Mouse (Mus musculus): ENCODE measurements around the gene Usp43. TPM values are rescaled to one million over a fixed set of nuclear protein-coding genes. Genes with fewer than 3 reads are reported as not detected.

Gene Usp43
- polyA plus RNA-seq, 1 experiment from 2014 or later = 3.0 TPM

DNA sequence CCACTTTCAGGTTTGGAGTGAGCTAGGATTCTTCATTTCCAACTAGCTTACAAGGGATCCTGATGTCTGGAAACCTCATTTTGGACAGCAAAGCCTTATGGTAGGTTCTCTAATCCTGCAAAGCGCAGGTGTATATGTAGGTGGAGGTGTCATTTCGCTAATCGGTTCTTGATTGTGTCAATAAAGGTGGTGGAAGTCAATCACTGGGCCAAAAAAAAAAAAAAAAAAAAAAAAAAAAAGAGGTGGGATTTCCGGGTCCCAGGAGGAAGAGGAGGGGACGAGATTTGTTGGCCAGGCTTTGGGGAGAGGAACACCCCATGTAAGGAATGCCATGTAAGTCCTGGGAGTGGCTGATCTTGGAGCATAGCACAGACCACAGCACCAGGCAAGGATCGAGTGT is 32.5 kb upstream of the Usp43 start:
- TF ChIP-seq EP300 (IDR thresholded peaks at IDR 0.05) = no peak
- TF ChIP-seq CTCF (IDR thresholded peaks at IDR 0.05) = no peak
- no peaks in the 10 kb centered on the region for H3K27me3 ChIP-seq (replicated peaks; ENCODE audit: insufficient read depth, low read length)
- H3K4me3 ChIP-seq (ENCODE audit: low read depth, low read length) = no peak overlapping the region
- H3K36me3 ChIP-seq (ENCODE audit: insufficient read depth, low read length) = no peaks in the 10 kb centered on the region
- no peaks in the 10 kb centered on the region for H3K4me1 ChIP-seq (ENCODE audit: insufficient read depth, low read depth, low read length)
- WGBS = 77% methylated on average over 6 of the region's 6 CpGs
- H3K9me3 ChIP-seq (ENCODE audit: low read length) = no peaks in the 10 kb centered on the region
- no peak overlapping the region for H3K27ac ChIP-seq (ENCODE audit: low read length)
- H3K9ac ChIP-seq (replicated peaks; ENCODE audit: low read depth) = no peak overlapping the region
- DNase-seq (ENCODE audit: low spot score) (no peak), ATAC-seq (no peak)
- H3K4me2 ChIP-seq (replicated peaks; ENCODE audit: low read depth, low read length) = no peak overlapping the region

DNA sequence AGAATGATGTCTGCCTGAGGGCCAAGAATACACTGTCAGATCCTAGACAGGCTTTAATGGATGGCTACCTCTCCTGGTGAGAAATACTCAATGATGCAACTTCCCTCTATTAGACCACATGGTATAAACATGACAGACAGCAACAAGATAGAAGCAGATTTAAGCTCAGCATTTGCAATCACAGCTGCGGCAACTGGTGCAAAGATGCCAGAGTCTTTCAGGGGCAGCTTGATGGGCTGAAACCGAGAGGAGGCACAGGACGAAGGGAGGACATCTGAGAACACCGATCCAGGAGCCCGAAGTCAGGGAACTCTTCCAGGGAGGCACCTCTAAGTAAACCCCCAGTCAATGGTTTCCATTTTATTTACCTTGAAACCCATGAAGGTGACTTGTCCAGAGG is 31.7 kb upstream of the Usp43 start:
- Histone ChIP-seq H3K4me3 (ENCODE audit: low read depth, low read length) (no peak overlapping the region), H3K4me1 (ENCODE audit: insufficient read depth, low read depth, low read length) (no peaks in the 10 kb centered on the region), H3K9me3 (ENCODE audit: low read length) (no peaks in the 10 kb centered on the region), H3K27me3 (replicated peaks; ENCODE audit: insufficient read depth, low read length) (no peaks in the 10 kb centered on the region), H3K4me2 (replicated peaks; ENCODE audit: low read depth, low read length) (no peak overlapping the region), H3K9ac (replicated peaks; ENCODE audit: low read depth) (no peak overlapping the region), H3K27ac (ENCODE audit: low read length) (no peak overlapping the region), H3K36me3 (ENCODE audit: insufficient read depth, low read length) (no peaks in the 10 kb centered on the region)
- TF ChIP-seq EP300 (IDR thresholded peaks at IDR 0.05) = no peak
- TF ChIP-seq CTCF (IDR thresholded peaks at IDR 0.05) = no peak
- no peak for DNase-seq (ENCODE audit: low spot score)
- ATAC-seq = no peak
- 79% methylated on average over 5 of the region's 5 CpGs for WGBS

DNA sequence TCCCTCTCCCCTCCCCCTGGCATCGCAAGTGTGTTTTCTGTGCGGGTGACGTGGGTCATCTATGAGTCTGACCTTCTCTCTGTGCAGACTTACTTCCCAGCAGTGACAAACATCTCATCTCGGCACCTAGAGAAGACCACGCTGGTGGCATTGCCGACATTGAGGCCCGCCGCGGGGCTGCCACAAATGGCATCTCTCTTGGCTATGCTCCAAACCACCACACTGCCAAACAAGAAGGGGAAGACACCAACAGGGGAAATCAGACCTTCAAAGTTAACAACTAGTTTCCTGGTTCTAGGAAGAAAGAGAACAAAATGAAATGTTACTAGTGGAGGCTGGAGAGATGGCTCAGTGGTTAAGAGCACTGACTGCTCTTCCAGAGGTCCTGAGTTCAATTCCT is 27.5 kb upstream of the Usp43 start:
- H3K4me3 ChIP-seq (ENCODE audit: low read depth, low read length) = no peak overlapping the region
- 66% methylated on average over 9 of the region's 9 CpGs for WGBS

DNA sequence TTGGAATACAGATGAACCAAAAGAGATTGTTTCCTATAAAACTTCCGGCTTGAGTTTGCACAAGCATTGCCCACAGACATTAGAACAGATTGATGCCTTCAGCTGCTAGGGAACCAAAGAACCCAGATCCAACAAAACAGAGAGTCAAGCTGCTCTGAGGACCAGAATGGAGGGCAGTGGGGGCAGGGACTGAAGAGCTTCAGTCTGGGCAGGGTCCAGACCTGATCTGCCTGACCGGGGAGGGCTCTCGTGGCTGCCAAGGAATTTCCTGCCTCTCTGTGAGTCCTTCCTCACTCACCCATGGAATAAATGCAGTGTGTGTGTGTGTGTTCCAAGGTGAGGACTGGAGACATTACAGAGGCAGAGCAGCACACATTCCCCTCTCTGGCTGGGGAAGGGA is 26.3 kb upstream of the Usp43 start:
- TF ChIP-seq EP300 (IDR thresholded peaks at IDR 0.05) (no peak), CTCF (IDR thresholded peaks at IDR 0.05) (no peak)
- Histone ChIP-seq H3K36me3 (ENCODE audit: insufficient read depth, low read length) (no peaks in the 10 kb centered on the region), H3K4me2 (replicated peaks; ENCODE audit: low read depth, low read length) (no peak overlapping the region), H3K27ac (ENCODE audit: low read length) (no peak overlapping the region), H3K9me3 (ENCODE audit: low read length) (no peaks in the 10 kb centered on the region), H3K4me1 (ENCODE audit: insufficient read depth, low read depth, low read length) (no peaks in the 10 kb centered on the region), H3K4me3 (ENCODE audit: low read depth, low read length) (no peak overlapping the region), H3K9ac (replicated peaks; ENCODE audit: low read depth) (no peak overlapping the region), H3K27me3 (replicated peaks; ENCODE audit: insufficient read depth, low read length) (no peaks in the 10 kb centered on the region)
- 22% methylated on average over 3 of the region's 3 CpGs for WGBS
- no peak for ATAC-seq
- no peak for DNase-seq (ENCODE audit: low spot score)

More for the DNA sequence above, 27.5 kb upstream of the Usp43 start:
- H3K27me3 ChIP-seq (replicated peaks; ENCODE audit: insufficient read depth, low read length) = no peaks in the 10 kb centered on the region
- H3K36me3 ChIP-seq (ENCODE audit: insufficient read depth, low read length) = no peaks in the 10 kb centered on the region
- no peak for ATAC-seq
- no peak overlapping the region for H3K4me2 ChIP-seq (replicated peaks; ENCODE audit: low read depth, low read length)
- no peaks in the 10 kb centered on the region for H3K4me1 ChIP-seq (ENCODE audit: insufficient read depth, low read depth, low read length)
- TF ChIP-seq CTCF (IDR thresholded peaks at IDR 0.05) (no peak), EP300 (IDR thresholded peaks at IDR 0.05) (no peak)
- DNase-seq (ENCODE audit: low spot score) = no peak
- H3K9ac ChIP-seq (replicated peaks; ENCODE audit: low read depth) = no peak overlapping the region
- H3K27ac ChIP-seq (ENCODE audit: low read length) = no peak overlapping the region
- H3K9me3 ChIP-seq (ENCODE audit: low read length) = no peaks in the 10 kb centered on the region

DNA sequence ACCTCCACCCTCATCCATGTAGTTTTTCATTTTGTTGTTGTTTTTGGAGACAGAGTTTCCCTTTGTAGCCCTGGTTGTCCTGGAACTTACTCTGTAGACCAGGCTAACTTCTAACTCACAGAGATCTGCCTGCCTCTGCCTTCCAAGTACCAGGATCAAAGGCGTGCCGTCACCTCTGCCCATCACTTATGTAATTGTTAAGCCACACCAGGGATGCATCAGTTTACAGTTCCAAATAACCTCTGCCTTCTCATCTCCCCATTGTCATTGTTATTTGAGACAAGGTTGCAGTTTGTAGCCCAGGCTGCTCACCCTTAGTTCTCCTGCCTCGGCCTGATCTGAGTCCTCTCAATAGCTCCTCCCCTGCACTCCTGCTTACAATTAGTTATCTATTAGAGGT is 10.2 kb upstream of the Usp43 start:
- Histone ChIP-seq H3K4me2 (replicated peaks; ENCODE audit: low read depth, low read length) (no peak overlapping the region), H3K4me3 (ENCODE audit: low read depth, low read length) (no peak overlapping the region), H3K27me3 (replicated peaks; ENCODE audit: insufficient read depth, low read length) (no peaks in the 10 kb centered on the region), H3K9ac (replicated peaks; ENCODE audit: low read depth) (no peak overlapping the region), H3K4me1 (ENCODE audit: insufficient read depth, low read depth, low read length) (no peaks in the 10 kb centered on the region), H3K9me3 (ENCODE audit: low read length) (no peaks in the 10 kb centered on the region), H3K36me3 (ENCODE audit: insufficient read depth, low read length) (no peaks in the 10 kb centered on the region), H3K27ac (ENCODE audit: low read length) (no peak overlapping the region)
- DNase-seq (ENCODE audit: low spot score) = no peak
- no peak for TF ChIP-seq CTCF (IDR thresholded peaks at IDR 0.05)
- TF ChIP-seq EP300 (IDR thresholded peaks at IDR 0.05) = no peak
- WGBS = 90% methylated on average over 3 of the region's 3 CpGs
- ATAC-seq = no peak

DNA sequence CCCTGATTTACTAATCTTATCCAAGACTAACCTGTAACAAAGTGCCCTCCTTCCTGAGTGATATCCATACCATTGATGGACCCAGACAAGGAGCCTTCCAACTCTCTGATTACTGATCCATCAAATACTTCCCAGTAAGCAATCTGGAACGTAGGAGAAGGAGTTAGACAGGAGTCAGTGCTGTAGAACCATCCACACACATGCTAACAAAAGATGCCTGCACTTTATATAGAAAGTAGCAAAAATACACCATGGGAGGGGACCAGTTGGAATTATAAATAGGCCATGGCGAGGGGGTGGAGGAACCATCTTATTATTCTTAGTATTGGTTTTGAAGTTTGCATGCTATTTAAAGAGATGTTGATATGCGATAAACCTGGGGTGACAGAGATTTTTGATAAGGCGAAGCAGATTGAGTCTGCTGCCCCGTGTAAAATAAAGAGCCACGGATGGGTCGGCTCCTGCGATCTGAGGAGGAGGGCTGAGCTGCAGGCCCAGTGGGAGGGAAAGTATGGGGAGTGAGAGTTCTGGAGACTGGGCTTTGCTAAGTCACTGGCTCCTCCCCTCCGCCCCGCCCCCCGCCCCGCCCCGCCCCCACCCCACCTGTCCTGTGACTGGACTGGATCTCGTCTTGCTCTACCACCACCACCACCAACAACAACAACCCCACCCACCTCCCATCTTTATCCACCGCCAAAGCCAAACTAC is 4.5 kb upstream of the Usp43 start:
- Histone ChIP-seq H3K27me3 (replicated peaks; ENCODE audit: insufficient read depth, low read length) (no peaks in the 10 kb centered on the region), H3K9me3 (ENCODE audit: low read length) (no peaks in the 10 kb centered on the region), H3K4me1 (ENCODE audit: insufficient read depth, low read depth, low read length) (no peaks in the 10 kb centered on the region), H3K4me3 (ENCODE audit: low read depth, low read length) (no peak overlapping the region), H3K27ac (ENCODE audit: low read length) (no peak overlapping the region), H3K4me2 (replicated peaks; ENCODE audit: low read depth, low read length) (no peak overlapping the region), H3K9ac (replicated peaks; ENCODE audit: low read depth) (no peak overlapping the region), H3K36me3 (ENCODE audit: insufficient read depth, low read length) (no peaks in the 10 kb centered on the region)
- WGBS = 18% methylated on average over 15 of the region's 15 CpGs
- no peak for DNase-seq (ENCODE audit: low spot score)
- no peak for TF ChIP-seq EP300 (IDR thresholded peaks at IDR 0.05)
- TF ChIP-seq CTCF (IDR thresholded peaks at IDR 0.05) = no peak
- no peak for ATAC-seq

DNA sequence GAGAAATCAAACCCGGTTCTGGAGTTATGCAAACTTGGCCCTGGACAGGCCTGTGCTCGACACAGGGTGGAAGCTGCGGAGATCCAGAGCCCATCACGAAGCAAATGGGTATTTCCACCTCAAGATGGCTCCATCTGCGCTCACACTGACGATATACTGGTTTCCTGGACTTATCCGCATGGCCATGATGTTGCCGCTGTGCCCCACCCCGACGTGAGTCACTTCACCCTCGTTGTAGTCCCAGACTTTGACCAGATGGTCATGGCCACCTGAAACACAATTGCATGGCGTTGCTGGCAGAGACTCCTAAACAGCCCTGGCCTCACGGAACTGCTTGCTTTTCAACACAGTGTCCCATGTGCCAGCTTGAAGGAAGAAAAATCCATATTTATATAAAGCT is 3.0 kb upstream of the Usp43 start:
- Histone ChIP-seq H3K4me3 (ENCODE audit: low read depth, low read length) (no peak overlapping the region), H3K27me3 (replicated peaks; ENCODE audit: insufficient read depth, low read length) (no peaks in the 10 kb centered on the region), H3K27ac (ENCODE audit: low read length) (no peak overlapping the region), H3K9ac (replicated peaks; ENCODE audit: low read depth) (no peak overlapping the region), H3K9me3 (ENCODE audit: low read length) (no peaks in the 10 kb centered on the region), H3K36me3 (ENCODE audit: insufficient read depth, low read length) (no peaks in the 10 kb centered on the region), H3K4me2 (replicated peaks; ENCODE audit: low read depth, low read length) (no peak overlapping the region), H3K4me1 (ENCODE audit: insufficient read depth, low read depth, low read length) (no peaks in the 10 kb centered on the region; the same call in 1 of the 2 replicates)
- ATAC-seq = no peak
- TF ChIP-seq EP300 (IDR thresholded peaks at IDR 0.05) (no peak), CTCF (IDR thresholded peaks at IDR 0.05) (no peak)
- 85% methylated on average over 13 of the region's 13 CpGs for WGBS
- no peak for DNase-seq (ENCODE audit: low spot score)
